ENCODE assay signal across 8 mouse cellular contexts in genomic region chr2:76676401-76677226, GRCm38 (mm10). TPM values are rescaled to one million over a fixed set of nuclear protein-coding genes. Genes with fewer than 3 reads are reported as not detected.
A peak's percentile ranks its signal among the peaks of the same experiment; 100 is the strongest.
DNase-seq lines count a peak whose midpoint lies in the region; ATAC-seq and TF ChIP-seq lines count a peak whose summit lies in the region.

No protein-coding gene starts in this region.

- in situ Hi-C loops in Patski (cut with MboI; ENCODE audit: low pct_unique_long_range_greater_than_20kb) = no loop called here

- H3K4me1 ChIP-seq in kidney, embryonic 14.5 days (ENCODE audit: control insufficient read depth, insufficient read depth, low read length) = peaks cover 14% of the 10 kb centered on the region; the same call in 1 of the 2 replicates
- H3K4me1 ChIP-seq in neural tube, embryonic 11.5 days (ENCODE audit: control insufficient read depth, insufficient read depth, low read length) = peaks cover 10% of the 10 kb centered on the region

- H3K4me3 ChIP-seq in kidney, embryonic 14.5 days (ENCODE audit: low read length) = peak overlapping the region; percentile 88
- H3K4me3 ChIP-seq in neural tube, embryonic 11.5 days (ENCODE audit: low read depth, low read length) = peak overlapping the region; percentile 81

- CTCF ChIA-PET in Patski (lab: Charles Lee) = interaction anchor here (1.0 to 1.9 kb wide), 2 partner anchors 9 to 12 kb away, joined by 3 to 5 read pairs; no protein-coding TSS in a partner anchor

- H3K9me3 ChIP-seq in kidney, embryonic 14.5 days (ENCODE audit: control insufficient read depth, low read length) = no peaks in the 10 kb centered on the region
- H3K9me3 ChIP-seq in neural tube, embryonic 11.5 days (ENCODE audit: control insufficient read depth, low read length) = no peaks in the 10 kb centered on the region

- 40% methylated on average over 13 of the region's 13 CpGs for WGBS in kidney, embryonic 14.5 days
- WGBS in neural tube, embryonic 11.5 days = 53% methylated on average over 13 of the region's 13 CpGs

- H3K27ac ChIP-seq in kidney, embryonic 14.5 days (ENCODE audit: low read depth, low read length) = no peak overlapping the region; the same call in 1 of the 2 replicates
- no peak overlapping the region for H3K27ac ChIP-seq in neural tube, embryonic 11.5 days (ENCODE audit: low read depth, low read length)

- TF ChIP-seq CTCF in Patski (IDR thresholded peaks at IDR 0.05) = no peak

- peak overlapping the region; percentile 91; the same call in 1 of the 2 replicates for H3K9ac ChIP-seq in kidney, embryonic 14.5 days (ENCODE audit: low read depth, low read length)
- peak overlapping the region; percentile 33; the same call in 1 of the 2 replicates for H3K9ac ChIP-seq in neural tube, embryonic 11.5 days (ENCODE audit: low read length)

- no peak for ATAC-seq in kidney, embryonic 14.5 days (ENCODE audit: low FRiP score, low TSS enrichment)
- peak; percentile 32 for ATAC-seq in Patski
- ATAC-seq in neural tube, embryonic 11.5 days (ENCODE audit: insufficient read depth, low FRiP score, low TSS enrichment) = no peak

- no peak for DNase-seq in kidney, postnatal 25 days
- DNase-seq in Patski (ENCODE audit: low read depth, low spot score) = no peak
- DNase-seq in induced T-regulatory cell, adult 2 months (ENCODE audit: low read depth) = peak; percentile 29
- DNase-seq in neural tube, embryonic 11.5 days (ENCODE audit: low spot score) = no peak
- no peak for DNase-seq in urinary bladder, postnatal 14 days (ENCODE audit: low spot score)
- DNase-seq in natural killer cell, adult 2 months (ENCODE audit: low spot score in 2 of 2) = no peak
- DNase-seq in urinary bladder, postnatal 4 days (ENCODE audit: low spot score in 2 of 2) = no peak

- POLR2A ChIA-PET in Patski (lab: Charles Lee) = interaction anchor here (0.9 kb wide), 1 partner anchor 15 kb away, joined by 6 read pairs; no protein-coding TSS in a partner anchor

- H3K36me3 ChIP-seq in kidney, embryonic 14.5 days (ENCODE audit: control insufficient read depth, insufficient read depth, low read length) = peaks cover 12% of the 10 kb centered on the region; the same call in 1 of the 2 replicates
- no peaks in the 10 kb centered on the region for H3K36me3 ChIP-seq in neural tube, embryonic 11.5 days (ENCODE audit: control insufficient read depth, insufficient read depth, low read length)

- H3K27me3 ChIP-seq in kidney, embryonic 14.5 days (ENCODE audit: control insufficient read depth, insufficient read depth, low read length) = no peaks in the 10 kb centered on the region
- no peaks in the 10 kb centered on the region for H3K27me3 ChIP-seq in Patski
- H3K27me3 ChIP-seq in neural tube, embryonic 11.5 days (ENCODE audit: control insufficient read depth, insufficient read depth, low read length) = no peaks in the 10 kb centered on the region

- peak overlapping the region; percentile 67 for H3K4me2 ChIP-seq in kidney, embryonic 14.5 days (replicated peaks; ENCODE audit: low read depth, low read length)
- peak overlapping the region; percentile 46 for H3K4me2 ChIP-seq in neural tube, embryonic 11.5 days (ENCODE audit: low read depth)

RNA-seq across cellular contexts. Expression of gene Plekha3, which starts 1.5 kb away (rescaled TPM):
- 14.9 and 15.3 TPM in 2 replicates for polyA plus RNA-seq in kidney, embryonic 14.5 days (2014; fragmentation: Nextera tagmentation; extraction: Ambion mirVana)
- polyA plus RNA-seq in Patski (2021) = 52.0 TPM
- polyA plus RNA-seq in neural tube, embryonic 11.5 days (2014; fragmentation: Nextera tagmentation; extraction: Ambion mirVana) = 13.9 and 14.1 TPM in 2 replicates

RNA-seq across cellular contexts. Expression of gene Fkbp7, which starts 3.7 kb away (rescaled TPM):
- polyA plus RNA-seq in kidney, embryonic 14.5 days (2014; fragmentation: Nextera tagmentation; extraction: Ambion mirVana) = 57.5 and 73.4 TPM in 2 replicates
- 37.3 TPM for polyA plus RNA-seq in Patski (2021)
- 19.9 and 23.0 TPM in 2 replicates for polyA plus RNA-seq in neural tube, embryonic 11.5 days (2014; fragmentation: Nextera tagmentation; extraction: Ambion mirVana)

RNA-seq across cellular contexts. Expression of gene Pjvk, which starts 28.3 kb away (rescaled TPM):
- polyA plus RNA-seq in kidney, embryonic 14.5 days (2014; fragmentation: Nextera tagmentation; extraction: Ambion mirVana) = 1.2 and 1.9 TPM in 2 replicates
- 0.24 TPM for polyA plus RNA-seq in Patski (2021)
- polyA plus RNA-seq in neural tube, embryonic 11.5 days (2014; fragmentation: Nextera tagmentation; extraction: Ambion mirVana) = 0.50 and 1.1 TPM in 2 replicates

RNA-seq across cellular contexts. Expression of gene Prkra, which starts 28.8 kb away (rescaled TPM):
- 89.4 and 94.3 TPM in 2 replicates for polyA plus RNA-seq in kidney, embryonic 14.5 days (2014; fragmentation: Nextera tagmentation; extraction: Ambion mirVana)
- polyA plus RNA-seq in Patski (2021) = 48.8 TPM
- polyA plus RNA-seq in neural tube, embryonic 11.5 days (2014; fragmentation: Nextera tagmentation; extraction: Ambion mirVana) = 88.6 and 91.3 TPM in 2 replicates
